23 mouse cellular contexts compared by ENCODE assay signal in the genomic region with DNA sequence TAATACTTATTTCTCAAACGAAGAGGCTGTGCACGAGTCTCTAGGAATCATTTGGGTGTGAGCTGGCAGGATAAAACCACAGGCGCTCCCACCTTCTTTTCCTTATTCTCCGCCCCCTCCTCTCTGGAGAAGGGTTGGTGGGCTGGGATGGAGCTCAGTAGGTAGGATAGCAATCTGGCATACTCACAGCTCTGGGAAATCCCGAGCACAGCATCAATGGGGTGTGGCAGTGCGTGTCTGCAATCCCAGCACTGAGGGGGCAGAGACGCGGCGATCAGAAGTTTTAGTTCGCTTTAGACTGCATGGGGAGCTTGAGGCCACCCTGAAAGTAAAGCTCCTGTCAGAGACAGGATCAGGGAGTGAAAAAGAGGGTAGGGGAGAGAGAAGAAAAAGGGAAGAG. TPM values are rescaled to one million over a fixed set of nuclear protein-coding genes. Genes with fewer than 3 reads are reported as not detected.
"Had no signal": no experiment of that assay in that cellular context is flagged by ENCODE, and none has a peak within 500 bp of the region (broad histone marks: within the 10 kb centered on the region; RNA-seq: fewer than 3 reads in every experiment).

No protein-coding gene starts in this region.

- H3K4me3 ChIP-seq: liver, embryonic 13.5 days; midbrain, embryonic 12.5 days; myocyte; neural tube, embryonic 13.5 days had no signal

- H3K36me3 ChIP-seq: liver, embryonic 13.5 days; midbrain, embryonic 12.5 days; neural tube, embryonic 13.5 days had no signal

- H3K27me3 ChIP-seq: liver, embryonic 13.5 days; midbrain, embryonic 12.5 days; neural tube, embryonic 13.5 days had no signal

- H3K9ac ChIP-seq: liver, embryonic 13.5 days; midbrain, embryonic 12.5 days; neural tube, embryonic 13.5 days had no signal

- H3K4me1 ChIP-seq: liver, embryonic 13.5 days; midbrain, embryonic 12.5 days; neural tube, embryonic 13.5 days had no signal

- H3K4me2 ChIP-seq: liver, embryonic 13.5 days; midbrain, embryonic 12.5 days; neural tube, embryonic 13.5 days had no signal

- ATAC-seq: intestine, postnatal 0 days; midbrain, embryonic 16.5 days had no signal

- H3K27ac ChIP-seq: liver, embryonic 13.5 days; midbrain, embryonic 12.5 days; neural tube, embryonic 13.5 days; stomach, postnatal 0 days had no signal

- DNase-seq: kidney, postnatal 14 days; kidney, postnatal 4 days; left cerebral cortex, postnatal 4 days; liver, embryonic 13.5 days; lung, adult 2 months; lung, postnatal 14 days; lung, postnatal 4 days; retina, postnatal 1 day; right cerebral cortex, postnatal 4 days; thymus, adult 2 months; thymus, postnatal 14 days; thymus, postnatal 4 days had no signal

- H3K9me3 ChIP-seq: liver, embryonic 13.5 days; midbrain, embryonic 12.5 days; neural tube, embryonic 13.5 days had no signal

RNA-seq across cellular contexts. Expression of a gene that starts 2.0 kb away (rescaled TPM):
- polyA plus RNA-seq: intestine, postnatal 0 days; liver, adult 2 months; liver, embryonic 13.5 days; liver, embryonic 16.5 days; lung, adult 2 months; lung, embryonic 16.5 days; midbrain, embryonic 16.5 days; myocyte; neural tube, embryonic 13.5 days; stomach, embryonic 14.5 days; stomach, postnatal 0 days had no signal

RNA-seq across cellular contexts. Expression of a gene that starts 57.7 kb away (rescaled TPM):
- polyA plus RNA-seq: intestine, postnatal 0 days; limb, embryonic 14.5 days; liver, adult 2 months; liver, embryonic 13.5 days; liver, embryonic 16.5 days; lung, adult 2 months; lung, embryonic 16.5 days; midbrain, embryonic 12.5 days; midbrain, embryonic 16.5 days; myocyte; neural tube, embryonic 13.5 days; stomach, embryonic 14.5 days; stomach, postnatal 0 days had no signal
